Mouse (Mus musculus): Measurements from ENCODE around the gene Btn2a2. TPM values are rescaled to one million over a fixed set of nuclear protein-coding genes. Genes with fewer than 3 reads are reported as not detected.
A peak's percentile ranks its signal among the peaks of the same experiment; 100 is the strongest.
"Not testable (repeated sequence)": the region's sequence is repeated elsewhere in the genome, so short reads cannot be mapped to it uniquely, and the experiment has no call there.

The Btn2a2 gene
- 0.04 TPM in 1 of 2 replicates, not detected in the other for polyA plus RNA-seq (2012; rRNA removed)

DNA sequence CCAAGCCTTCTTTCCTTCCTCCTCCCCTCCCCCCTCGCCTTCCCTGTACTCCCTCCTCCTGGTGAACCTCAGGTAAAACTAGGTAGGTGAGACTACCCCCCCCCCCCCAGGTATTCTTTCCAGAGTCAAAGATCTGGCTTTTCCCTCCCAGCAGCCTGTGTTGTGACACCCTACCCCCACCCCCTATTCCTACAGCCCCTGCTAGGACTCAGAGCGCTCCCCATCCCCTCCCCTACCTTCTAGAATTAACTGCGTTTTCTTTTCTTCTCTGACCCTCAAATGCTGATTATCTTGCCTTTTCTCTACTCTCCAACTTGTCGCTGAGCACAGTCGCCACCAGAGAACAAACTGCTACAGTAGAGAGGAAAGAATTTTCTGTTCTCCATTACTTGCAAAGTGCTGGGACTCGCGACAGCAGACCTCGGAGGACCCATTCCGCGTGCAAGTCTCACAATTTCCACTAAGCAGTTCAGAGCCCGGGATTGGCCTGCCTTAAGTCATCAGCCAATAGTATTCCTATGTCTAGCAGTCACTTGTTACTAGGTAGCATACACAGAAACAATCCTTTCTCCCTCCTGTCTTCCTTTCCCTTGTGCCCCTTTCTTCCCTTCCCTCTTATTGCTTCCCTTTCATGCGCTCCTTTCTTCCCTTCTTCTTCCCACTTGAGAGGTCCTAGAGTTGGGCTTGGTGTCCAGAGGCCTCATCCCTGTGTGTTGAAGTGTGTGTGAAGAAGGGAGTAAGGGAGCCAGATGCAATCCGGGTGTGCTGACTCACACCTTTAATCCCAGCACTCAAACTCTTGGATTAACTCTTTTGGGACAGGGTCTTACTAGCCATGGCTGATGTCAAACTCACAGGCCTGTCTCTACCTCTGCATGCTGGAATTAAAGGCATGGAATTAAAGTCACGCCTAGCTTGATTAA, at the start of gene Btn2a2:
Gene Btn2a2 (minus strand): TSS at position 458 of the 923 bp plus-strand sequence.
- DNase-seq (ENCODE audit: low spot score): no peak

DNA sequence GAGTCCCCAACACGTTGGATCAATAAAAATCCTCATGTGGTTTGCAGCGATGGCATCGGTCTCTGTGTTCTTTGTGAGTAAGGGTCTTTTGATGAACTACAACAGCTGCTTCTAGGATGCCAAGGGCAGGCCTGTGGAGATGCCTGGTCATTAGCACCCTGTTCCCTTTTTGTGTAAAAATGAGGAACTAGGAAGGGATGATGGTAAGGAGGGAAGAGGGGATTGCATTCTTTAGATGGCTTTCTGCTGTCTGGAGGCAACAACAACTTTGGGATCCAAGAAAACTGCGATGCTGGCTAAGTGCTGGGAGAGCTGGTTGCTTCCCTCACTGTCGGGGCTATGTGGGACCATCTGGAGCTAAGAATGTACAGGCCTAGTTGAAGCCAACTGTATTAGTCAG, 49.6 kb upstream of the Btn2a2 start:
- DNase-seq (ENCODE audit: low spot score): no peak

DNA sequence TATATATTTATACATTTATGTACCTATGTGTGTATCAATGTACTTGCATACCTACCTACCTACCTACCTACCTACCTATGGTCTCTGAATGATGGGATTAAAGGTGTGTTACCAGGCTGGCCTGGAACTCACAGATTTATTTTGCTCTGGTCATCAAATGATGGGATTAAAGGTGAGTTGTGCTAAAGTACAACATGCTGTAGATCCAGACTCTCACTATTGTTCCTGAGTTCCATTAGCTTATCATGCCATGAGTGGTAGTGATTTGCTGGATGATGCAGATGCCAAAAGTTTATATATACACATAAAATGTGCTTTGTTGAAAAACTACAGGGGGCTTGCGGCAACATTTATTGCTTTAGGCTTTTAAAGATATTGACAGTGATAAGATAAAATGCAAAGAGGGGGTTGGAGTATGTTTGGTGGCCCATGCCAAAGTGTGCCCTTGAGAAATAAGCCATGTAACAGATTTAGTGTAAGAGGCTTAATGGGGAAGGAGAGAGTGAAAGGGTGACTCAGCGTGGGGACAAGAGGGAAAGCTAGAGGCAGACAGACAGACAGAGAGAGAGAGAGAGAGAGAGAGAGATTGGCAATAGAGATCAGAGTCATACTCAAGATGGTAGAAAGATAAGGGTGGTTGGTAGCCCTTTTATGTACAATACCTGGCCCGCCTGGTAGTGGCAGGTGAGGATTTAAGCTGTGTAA, 48.5 kb upstream of the Btn2a2 start:
- DNase-seq (ENCODE audit: low spot score): no peak

DNA sequence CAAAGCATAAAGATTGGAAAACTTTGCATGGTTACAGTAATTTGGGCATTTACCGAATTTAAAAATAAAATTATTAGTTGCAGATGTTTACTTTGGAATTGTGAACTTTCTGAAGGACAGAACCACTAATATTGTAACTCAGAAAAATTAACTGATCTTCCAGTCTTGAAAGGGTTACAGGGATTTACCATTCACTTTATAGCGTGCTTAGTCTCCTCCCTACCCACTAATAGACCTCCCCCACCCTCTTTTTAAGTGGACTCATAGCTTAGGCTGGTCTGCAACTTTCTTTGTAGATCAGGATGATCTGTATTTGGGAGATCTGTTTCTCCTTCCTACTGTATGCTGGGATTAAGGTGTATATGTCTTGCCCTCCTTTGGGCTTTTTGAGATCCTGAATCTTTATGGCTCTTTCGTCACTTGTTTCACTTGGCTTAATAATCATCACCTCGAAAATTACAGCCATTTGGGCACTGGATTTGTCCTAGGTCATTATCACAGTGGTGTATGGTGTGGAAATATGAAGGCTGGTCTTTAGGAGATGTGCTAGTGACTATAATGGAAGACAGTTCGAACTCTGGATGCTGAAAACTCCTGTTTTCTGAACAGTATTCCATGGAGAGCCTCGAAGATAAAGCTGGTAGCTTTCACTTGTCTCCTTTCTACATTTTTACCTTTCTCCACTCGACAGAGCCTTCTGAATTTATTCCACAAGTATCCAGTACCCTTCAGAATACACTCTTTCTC, 47.6 kb upstream of the Btn2a2 start:
- no peak for DNase-seq (ENCODE audit: low spot score)

DNA sequence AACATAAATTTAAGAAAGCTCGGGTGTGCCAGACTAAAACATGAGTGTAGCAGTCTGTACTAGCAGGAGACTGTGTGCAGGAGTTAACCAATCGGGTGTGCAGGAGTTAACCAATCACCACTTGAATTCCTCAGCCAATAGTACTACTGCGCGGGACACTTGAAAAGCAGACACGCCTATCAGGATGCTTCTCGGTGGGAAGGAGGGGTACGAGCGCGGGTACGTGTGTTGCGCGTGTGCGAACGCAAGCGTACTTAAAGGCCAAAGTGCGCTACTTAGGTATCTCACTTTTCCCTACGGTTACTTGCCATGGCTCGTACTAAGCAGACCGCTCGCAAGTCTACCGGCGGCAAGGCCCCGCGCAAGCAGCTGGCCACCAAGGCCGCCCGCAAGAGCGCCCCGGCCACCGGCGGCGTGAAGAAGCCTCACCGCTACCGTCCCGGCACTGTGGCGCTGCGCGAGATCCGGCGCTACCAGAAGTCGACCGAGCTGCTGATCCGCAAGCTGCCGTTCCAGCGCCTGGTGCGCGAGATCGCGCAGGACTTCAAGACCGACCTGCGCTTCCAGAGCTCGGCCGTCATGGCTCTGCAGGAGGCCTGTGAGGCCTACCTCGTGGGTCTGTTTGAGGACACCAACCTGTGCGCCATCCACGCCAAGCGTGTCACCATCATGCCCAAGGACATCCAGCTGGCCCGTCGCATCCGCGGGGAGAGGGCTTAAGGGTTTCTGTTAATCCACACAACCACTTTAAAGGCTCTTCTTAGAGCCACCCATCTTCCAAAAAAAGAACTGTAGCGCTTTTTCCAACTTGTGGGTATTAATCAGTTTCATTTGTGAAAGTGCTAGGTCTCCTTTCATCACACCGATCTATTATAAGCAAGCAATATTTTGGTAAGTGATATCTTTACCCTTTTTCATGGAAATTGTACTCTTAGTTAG, 46.7 kb upstream of the Btn2a2 start, which contains the start of gene Hist1h3g:
Gene Hist1h3g (plus strand): TSS at position 286 of the 939 bp plus-strand sequence.
- DNase-seq (ENCODE audit: low spot score): peak; percentile 57

DNA sequence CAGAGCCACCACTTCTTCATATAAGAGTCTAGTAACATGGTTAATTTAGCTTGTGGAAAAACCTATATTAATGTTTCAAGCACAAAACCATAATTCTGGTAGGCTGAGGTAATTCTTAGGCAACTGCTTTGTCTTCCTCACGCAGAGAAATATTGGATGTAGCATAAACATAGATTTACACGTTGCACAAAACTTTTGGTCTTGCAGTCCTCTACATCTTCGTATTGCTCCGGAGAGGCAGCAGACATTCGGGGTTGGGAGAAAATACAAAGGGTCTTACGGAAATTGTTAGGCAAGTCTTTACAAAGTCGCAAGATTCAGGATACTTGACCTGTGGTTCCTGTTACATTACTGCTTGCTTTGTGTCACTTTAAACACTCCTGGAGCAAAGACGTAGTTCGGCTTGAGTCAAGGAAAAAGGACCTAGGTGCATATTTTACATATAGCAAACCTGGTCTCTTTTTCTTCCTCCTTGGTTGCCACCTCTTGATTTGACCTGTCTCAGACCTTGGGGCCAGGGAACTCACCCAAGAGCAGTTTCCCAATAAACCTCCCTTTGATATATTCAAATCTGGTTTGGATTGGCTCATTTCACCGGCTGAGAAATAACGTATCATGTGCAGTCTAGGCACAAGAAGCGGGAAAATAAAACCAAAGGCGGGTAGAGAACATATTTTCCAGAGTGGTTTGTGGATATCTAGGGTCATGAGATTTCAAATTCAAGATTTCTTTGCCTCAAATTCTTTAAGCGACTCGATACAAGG, 45.9 kb upstream of the Btn2a2 start:
- no peak for DNase-seq (ENCODE audit: low spot score)

DNA sequence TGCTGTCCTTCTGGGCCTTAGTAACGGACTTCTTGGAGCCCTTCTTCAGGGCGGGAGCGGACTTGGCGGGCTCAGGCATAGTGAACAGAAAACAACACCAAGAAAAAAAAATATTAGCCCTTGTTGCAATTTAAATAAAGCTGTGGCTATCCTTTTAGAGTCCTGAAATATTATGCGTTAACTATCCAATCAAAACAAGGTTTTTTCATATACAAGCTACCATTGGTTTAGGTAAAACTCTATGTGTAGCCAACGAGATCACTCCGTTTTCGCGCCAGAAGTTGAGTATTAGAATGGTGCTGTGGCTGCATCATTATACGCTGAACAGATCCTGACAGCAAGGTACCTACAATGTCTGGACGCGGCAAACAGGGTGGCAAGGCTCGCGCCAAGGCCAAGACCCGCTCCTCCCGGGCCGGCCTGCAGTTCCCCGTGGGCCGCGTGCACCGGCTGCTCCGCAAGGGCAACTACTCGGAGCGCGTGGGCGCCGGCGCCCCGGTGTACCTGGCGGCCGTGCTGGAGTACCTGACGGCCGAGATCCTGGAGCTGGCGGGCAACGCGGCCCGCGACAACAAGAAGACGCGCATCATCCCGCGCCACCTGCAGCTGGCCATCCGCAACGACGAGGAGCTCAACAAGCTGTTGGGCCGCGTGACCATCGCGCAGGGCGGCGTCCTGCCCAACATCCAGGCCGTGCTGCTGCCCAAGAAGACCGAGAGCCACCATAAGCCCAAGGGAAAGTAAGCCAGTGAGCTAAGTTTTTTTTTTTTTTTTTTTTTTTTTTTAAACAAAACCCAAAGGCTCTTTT, 45.1 kb upstream of the Btn2a2 start, which contains the start of gene Hist1h2af:
Gene Hist1h2af (plus strand): TSS at position 347 of the 808 bp plus-strand sequence.
- not testable (repeated sequence) for DNase-seq (ENCODE audit: low spot score)

DNA sequence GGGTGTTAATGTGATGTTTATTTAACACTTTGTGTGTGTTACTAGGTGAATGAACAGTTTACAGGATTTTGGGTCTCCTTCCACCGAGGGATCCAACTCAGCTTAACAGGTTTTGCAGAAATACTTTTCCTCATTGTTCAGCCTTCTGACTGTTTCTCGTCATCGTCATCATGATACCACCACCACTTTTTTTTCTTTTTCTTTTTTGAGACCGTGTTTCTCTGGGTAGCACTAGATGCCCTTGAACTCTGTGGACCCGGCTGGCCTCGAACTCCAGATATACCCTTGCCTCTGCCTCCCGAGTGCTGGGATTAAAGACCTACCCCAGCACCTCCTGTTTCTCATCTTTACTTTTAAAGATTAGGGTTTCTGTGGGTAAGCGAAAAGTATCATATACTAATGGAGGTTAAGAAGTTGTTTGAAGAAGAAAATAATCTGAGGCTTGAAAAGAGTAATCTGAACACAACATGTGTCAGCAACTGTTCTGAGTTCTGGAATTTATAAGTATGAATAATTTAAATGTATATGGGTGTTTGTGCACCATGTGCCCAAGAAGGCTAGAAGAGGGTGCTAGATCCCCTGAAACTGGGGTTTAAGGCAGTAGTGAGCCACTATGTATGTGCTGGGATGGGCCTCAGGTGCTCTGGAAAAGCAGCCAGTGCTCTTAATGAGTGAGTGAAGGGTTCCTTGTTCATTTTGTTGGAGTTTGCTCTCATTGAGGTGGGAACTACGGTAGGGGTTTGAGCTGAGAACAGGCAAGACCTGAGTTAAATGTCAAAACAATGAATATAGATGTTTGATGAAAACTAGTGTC, 43.8 kb upstream of the Btn2a2 start:
- DNase-seq (ENCODE audit: low spot score): no peak

DNA sequence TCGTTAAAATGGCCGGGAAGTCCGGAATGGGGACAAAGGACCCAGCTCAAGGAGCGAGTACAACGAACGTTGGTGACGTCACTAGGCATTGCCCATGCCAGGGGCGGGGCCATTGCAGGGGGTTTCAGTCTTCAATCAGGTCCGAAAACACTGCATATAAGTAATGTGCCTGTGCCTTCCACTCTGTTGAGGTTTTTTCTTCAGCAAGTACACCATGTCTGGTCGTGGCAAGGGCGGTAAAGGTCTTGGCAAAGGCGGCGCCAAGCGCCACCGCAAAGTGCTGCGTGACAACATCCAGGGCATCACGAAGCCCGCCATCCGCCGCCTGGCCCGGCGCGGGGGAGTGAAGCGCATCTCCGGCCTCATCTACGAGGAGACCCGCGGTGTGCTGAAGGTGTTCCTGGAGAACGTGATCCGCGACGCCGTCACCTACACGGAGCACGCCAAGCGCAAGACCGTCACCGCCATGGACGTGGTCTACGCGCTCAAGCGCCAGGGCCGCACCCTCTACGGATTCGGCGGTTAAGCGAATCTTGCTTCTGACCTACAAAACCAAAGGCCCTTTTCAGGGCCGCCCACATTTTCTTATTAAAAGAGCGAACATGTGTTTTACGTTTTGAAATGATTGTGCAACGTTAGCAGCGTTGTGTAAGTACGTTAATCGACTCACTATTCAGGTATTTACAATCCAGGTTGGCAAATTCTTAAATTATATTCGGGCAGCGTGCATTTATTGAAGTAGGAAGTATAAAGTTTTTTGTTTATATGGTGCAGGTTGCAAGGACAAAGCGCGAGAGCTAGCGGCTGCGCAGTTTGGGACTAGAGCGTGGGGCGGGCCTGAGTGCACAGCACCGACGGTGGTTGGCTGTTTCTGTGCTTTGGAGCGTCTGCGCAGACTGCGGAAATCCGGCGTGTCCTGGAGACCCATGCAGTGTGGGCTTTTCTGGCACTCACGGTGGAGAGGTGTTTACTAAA, 42.5 kb upstream of the Btn2a2 start, which contains the start of gene Hist1h4h:
Gene Hist1h4h (plus strand): TSS at position 150 of the 975 bp plus-strand sequence.
- peak; percentile 86 for DNase-seq (ENCODE audit: low spot score)

DNA sequence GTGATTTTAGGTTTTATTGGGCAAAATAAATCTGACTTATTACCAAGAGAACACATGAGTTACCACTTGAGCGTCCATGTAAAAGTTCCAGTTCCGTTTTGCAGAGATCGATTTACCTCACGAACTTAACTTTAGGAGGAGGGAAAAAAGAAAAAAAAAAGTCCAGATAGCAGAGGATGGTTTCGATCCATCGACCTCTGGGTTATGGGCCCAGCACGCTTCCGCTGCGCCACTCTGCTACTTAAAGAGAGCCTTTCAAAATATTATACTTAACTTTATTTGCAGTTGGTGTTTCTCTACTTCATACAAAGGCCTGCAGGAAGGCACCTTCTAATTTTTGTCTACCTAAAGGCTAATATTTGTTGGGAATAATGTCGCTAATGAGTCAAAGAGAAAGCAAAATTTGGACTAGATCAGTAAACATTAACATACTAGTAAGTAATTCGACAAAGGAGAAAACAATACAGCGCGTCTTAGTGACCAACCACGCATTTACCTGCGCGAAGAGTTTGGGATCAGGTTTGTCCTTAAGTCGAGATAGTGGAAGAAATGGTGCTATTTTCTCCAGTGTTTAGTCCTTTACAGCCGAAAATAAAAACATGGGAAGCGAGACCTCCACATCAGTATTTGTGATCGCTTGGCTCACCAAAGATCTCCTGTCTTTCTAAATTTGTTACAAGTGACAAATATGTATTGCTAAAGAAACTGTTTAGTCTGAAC, 41.7 kb upstream of the Btn2a2 start:
- DNase-seq (ENCODE audit: low spot score): peak; percentile 41

DNA sequence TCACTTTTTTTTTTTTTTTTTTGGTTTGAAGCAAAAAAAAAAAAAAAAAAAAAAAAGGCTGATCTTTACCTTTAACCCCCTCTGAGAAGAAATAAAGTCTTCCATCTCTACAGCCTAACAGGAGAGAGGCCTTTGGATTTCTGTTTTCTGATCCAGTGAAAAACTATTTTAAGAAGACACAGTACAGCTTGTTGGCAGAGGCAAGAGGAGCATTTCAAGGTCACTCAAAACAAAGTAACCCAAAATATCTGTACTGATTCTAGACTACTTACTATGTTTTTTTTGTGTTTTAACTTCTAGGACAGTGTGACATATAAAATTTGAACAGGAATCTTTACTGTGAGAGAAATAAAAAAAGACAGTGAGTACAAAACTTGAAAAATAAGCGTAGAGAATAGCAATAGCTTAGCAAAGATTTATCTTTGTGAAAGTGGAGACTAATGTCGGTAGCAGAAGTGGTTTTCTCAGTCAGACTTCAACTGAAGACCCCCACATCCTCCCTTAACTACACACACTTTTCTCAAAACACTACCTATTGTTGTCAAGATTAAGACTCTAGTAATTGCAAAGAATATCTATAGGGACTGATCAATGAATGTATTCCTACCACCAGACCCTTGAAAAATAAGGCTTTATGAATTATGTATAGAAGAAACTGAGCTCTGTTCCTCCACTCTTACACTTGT, 41.0 kb upstream of the Btn2a2 start:
- no peak for DNase-seq (ENCODE audit: low spot score)

DNA sequence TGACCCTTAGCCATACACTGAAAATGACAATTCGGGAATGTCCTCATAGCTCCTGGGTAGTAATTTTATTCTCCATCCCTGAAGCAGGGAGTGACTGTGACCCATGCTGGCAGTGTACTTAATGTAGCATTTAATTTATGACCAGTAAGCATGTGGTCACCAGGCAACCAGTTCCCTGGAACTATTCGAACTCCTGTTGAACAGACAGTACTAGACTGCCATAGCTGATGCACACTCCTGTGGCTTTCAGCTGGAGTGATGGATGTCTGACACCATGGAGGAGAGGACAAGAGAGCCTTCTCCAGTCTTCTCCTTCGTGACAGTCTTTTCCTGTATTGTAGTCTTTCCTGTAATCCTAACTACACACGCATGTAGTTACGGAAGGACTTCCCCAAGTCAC, 40.3 kb upstream of the Btn2a2 start:
- DNase-seq (ENCODE audit: low spot score): no peak

DNA sequence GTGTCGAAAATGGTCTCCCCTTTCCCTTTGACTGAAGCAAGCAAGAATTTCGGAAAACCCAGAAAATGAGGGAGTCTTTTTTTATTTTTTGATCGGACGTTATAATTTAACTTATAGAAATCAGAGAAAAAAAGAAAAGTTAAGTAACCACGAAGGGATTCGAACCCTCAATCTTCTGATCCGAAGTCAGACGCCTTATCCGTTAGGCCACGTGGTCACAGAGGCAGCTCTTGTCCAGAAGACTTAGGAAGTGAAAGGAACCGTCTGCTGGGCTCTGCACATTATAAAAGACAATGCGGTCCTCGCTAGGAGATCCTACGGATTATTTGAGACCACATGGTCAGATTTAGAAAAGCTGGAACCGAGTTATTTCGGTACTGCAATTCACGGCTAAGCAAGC, 37.7 kb upstream of the Btn2a2 start:
- DNase-seq (ENCODE audit: low spot score): peak; percentile 86

DNA sequence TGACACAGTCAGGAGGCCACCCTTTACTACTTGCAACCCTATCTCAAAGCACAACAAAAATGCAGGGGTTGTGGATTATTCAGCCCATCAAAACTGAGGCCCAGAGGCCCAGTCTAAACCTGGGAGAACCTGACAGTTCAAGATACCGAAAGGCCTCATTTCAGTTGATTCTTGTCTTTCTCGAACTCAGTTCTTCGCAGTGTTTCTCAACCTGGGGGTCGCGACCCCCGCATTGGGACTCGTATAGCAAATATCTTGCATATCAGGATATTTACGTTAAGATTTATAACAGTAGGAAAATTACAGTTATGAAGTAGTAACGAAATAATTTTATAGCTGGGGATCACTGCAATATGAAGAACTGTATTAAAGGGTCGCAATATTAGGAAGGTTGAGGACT, 37.2 kb upstream of the Btn2a2 start:
- no peak for DNase-seq (ENCODE audit: low spot score)

DNA sequence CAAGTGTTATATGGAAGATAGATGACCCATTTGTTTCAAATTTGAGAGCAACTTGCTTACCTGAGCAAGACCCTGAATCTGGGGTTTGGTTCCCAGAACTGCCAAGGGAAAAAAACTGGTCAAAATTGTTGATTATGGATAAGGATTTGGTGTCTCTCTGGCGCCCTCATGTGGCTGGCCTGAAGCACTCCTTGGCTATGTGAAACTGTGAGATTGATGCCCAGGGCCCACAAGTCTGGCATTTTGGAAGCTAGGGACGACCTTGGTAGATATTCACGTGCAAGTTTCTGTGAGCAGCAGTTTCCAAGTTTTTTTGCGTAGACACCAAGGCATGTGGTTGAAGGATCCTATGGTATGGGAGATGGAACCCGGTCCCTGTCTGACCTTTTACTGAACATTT, 36.0 kb upstream of the Btn2a2 start:
- peak; percentile 58 for DNase-seq (ENCODE audit: low spot score)

DNA sequence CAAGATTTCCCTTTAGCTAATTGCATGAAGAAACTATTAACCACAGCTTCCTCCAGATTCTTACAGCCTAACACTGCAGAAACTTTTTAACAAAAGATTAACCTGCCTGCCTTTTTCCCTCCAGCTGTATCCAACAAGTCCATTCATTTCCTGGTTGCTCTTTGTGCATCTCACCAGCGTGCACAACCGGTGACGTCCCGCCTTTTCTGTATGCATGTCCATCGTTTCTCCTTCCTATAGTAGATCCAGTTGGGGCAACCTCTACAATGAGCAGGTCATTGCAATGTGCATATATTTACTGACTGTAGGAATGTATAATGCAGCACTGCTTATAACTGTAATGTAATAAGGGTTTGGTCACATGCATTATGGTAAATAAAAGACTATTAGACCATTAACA, 35.3 kb upstream of the Btn2a2 start:
- no peak for DNase-seq (ENCODE audit: low spot score)
